Mouse (Mus musculus) heart, postnatal 0 days (tissue): ENCODE results near the gene Sar1a.

ENCODE experiments used
- CTCF ChIP-seq: IDR thresholded peaks from 2 replicates; pipeline ENCODE4 v1.5.1; 2016; ENCODE audit warnings: antibody characterized with exemption, control low read depth, low read depth
- EP300 ChIP-seq: IDR thresholded peaks from 2 replicates; pipeline ENCODE4 v1.6.1; 2016; ENCODE audit warnings: antibody characterized with exemption, low read depth

DNA sequence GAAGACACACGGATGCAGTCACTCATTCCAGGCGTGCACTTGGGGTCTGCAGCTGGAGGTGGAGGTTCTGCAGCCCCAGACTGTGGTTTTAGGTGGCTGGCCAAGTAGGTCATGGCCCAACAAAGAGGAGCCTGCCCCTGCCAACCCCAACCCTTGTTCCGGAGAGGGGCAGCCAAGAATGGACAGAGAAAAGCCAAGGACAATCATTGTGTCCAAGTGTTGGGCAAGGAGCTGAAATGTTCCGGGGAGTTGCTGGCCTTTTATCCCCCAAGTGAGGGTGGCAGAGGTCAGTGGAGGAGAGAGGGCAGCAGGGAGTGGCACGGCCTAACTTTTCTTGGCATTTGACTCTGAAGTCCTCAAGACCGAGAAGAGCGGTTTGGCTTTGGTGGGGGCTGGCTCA is 40.2 kb downstream of the Sar1a start:
- TF ChIP-seq EP300 (no peak), CTCF (no peak)
